Mouse (Mus musculus): ENCODE data around the gene Adamtsl2.

GRCm38 (mm10) chr2:27128990-27129389 lies 49.8 kb downstream of the Adamtsl2 start:
- TF ChIP-seq CTCF (IDR thresholded peaks at IDR 0.05; ENCODE audit: low read depth, low read length) (no peak), POLR2A (IDR thresholded peaks at IDR 0.05; ENCODE audit: borderline replicate concordance, low read depth, low read length) (no peak)
